Mouse (Mus musculus) heart, postnatal 25 days (tissue): Measurements from ENCODE around the gene Xpot. TPM values are rescaled to one million over a fixed set of nuclear protein-coding genes. Genes with fewer than 3 reads are reported as not detected.

Experiments used
- DNase-seq: peaks from one replicate; pipeline ENCODE4 v3.0.0; 2022; ENCODE audit warnings: low spot score
- intact Hi-C: fragments of 180-260 bp; cut with DNase I; formaldehyde crosslinking; loops from one replicate; pipeline ENCODE4 v1.15.1; 2025
- total RNA-seq, 2 experiments: library from RNA; stranded (reverse); gene quantifications; 2 replicates each; pipeline ENCODE4 v1.2.3; 2021

The Xpot gene
- total RNA-seq, 2 experiments from 2014 or later = 24.3 to 24.7 TPM

- intact Hi-C loops = loop anchor here (5.0 kb wide), 1 partner anchor 42 kb away; the partner anchor contains the start of gene Xpot
- DNase-seq = no peak
Measured at GRCm38 (mm10) chr10:121585056-121585790, 40.9 kb downstream of the Xpot start.

- no peak for DNase-seq
- intact Hi-C loops = no loop called here
Measured at GRCm38 (mm10) chr10:121584033-121584432, 42.1 kb downstream of the Xpot start.

- no peak for DNase-seq
- intact Hi-C loops = no loop called here
Measured at GRCm38 (mm10) chr10:121583016-121583415, 43.1 kb downstream of the Xpot start.

GRCm38 (mm10) chr10:121582287-121582686 lies 43.8 kb downstream of the Xpot start:
- intact Hi-C loops = no loop called here
- DNase-seq = no peak

GRCm38 (mm10) chr10:121581405-121581804 lies 44.7 kb downstream of the Xpot start:
- intact Hi-C loops = no loop called here
- no peak for DNase-seq

GRCm38 (mm10) chr10:121580381-121580780 lies 45.8 kb downstream of the Xpot start:
- DNase-seq = no peak
- intact Hi-C loops = no loop called here

GRCm38 (mm10) chr10:121576372-121576771 lies 49.8 kb downstream of the Xpot start:
- no peak for DNase-seq
- intact Hi-C loops = no loop called here

- intact Hi-C loops = no loop called here
- no peak for DNase-seq
Measured at GRCm38 (mm10) chr10:121571511-121572147, 54.5 kb downstream of the Xpot start.

- DNase-seq = no peak
- intact Hi-C loops = no loop called here
Measured at GRCm38 (mm10) chr10:121571031-121571430, 55.1 kb downstream of the Xpot start.

GRCm38 (mm10) chr10:121569796-121570195 lies 56.3 kb downstream of the Xpot start:
- intact Hi-C loops = no loop called here
- no peak for DNase-seq

- DNase-seq = no peak
- intact Hi-C loops = no loop called here
Measured at GRCm38 (mm10) chr10:121569001-121569589, 57.0 kb downstream of the Xpot start.

- intact Hi-C loops = no loop called here
- no peak for DNase-seq
Measured at GRCm38 (mm10) chr10:121568534-121568933, 57.6 kb downstream of the Xpot start.

- DNase-seq = no peak
- intact Hi-C loops = no loop called here
Measured at GRCm38 (mm10) chr10:121568026-121568425, 58.1 kb downstream of the Xpot start.

GRCm38 (mm10) chr10:121564447-121564846 lies 61.7 kb downstream of the Xpot start:
- DNase-seq = no peak
- intact Hi-C loops = no loop called here

GRCm38 (mm10) chr10:121558231-121558630 lies 67.9 kb downstream of the Xpot start:
- intact Hi-C loops = no loop called here
- no peak for DNase-seq

GRCm38 (mm10) chr10:121556263-121556662 lies 69.9 kb downstream of the Xpot start:
- DNase-seq = no peak
- intact Hi-C loops = no loop called here

- intact Hi-C loops = no loop called here
- DNase-seq = no peak
Measured at GRCm38 (mm10) chr10:121550334-121550733, 75.8 kb downstream of the Xpot start.

- intact Hi-C loops = no loop called here
Measured at GRCm38 (mm10) chr10:121549670-121550069, 76.5 kb downstream of the Xpot start.

GRCm38 (mm10) chr10:121547162-121547561 lies 79.0 kb downstream of the Xpot start:
- no peak for DNase-seq
- intact Hi-C loops = no loop called here

More at GRCm38 (mm10) chr10:121549670-121550069, 76.5 kb downstream of the Xpot start:
- DNase-seq = no peak

- no peak for DNase-seq
- intact Hi-C loops = no loop called here
Measured at GRCm38 (mm10) chr10:121543577-121543976, 82.6 kb downstream of the Xpot start.

- no peak for DNase-seq
Measured at GRCm38 (mm10) chr10:121542156-121542555, 84.0 kb downstream of the Xpot start.

More at GRCm38 (mm10) chr10:121542156-121542555, 84.0 kb downstream of the Xpot start:
- intact Hi-C loops = no loop called here
